Mouse (Mus musculus): ENCODE data around the gene Irak3. TPM values are rescaled to one million over a fixed set of nuclear protein-coding genes. Genes with fewer than 3 reads are reported as not detected.
A peak's percentile ranks its signal among the peaks of the same experiment; 100 is the strongest.

The Irak3 gene
- total and polyA plus RNA-seq, 2 experiments from 2014 or later, result 0.13 to 0.33 TPM

- H3K9ac ChIP-seq, result no peak overlapping the region
- no peaks in the 10 kb centered on the region for H3K27me3 ChIP-seq (ENCODE audit: insufficient read depth, low read length)
- no peak for DNase-seq
- no peak for TF ChIP-seq CTCF (IDR thresholded peaks at IDR 0.05; ENCODE audit: low read depth)
- no peak overlapping the region for H3K4me2 ChIP-seq (ENCODE audit: low read depth)
- H3K9me3 ChIP-seq (ENCODE audit: low read length), result no peaks in the 10 kb centered on the region
- H3K27ac ChIP-seq (ENCODE audit: low read depth, low read length), result no peak overlapping the region
- no peaks in the 10 kb centered on the region for H3K36me3 ChIP-seq (ENCODE audit: insufficient read depth)
- H3K4me3 ChIP-seq (ENCODE audit: low read depth, low read length), result no peak overlapping the region
- 79% methylated on average over 9 of the region's 9 CpGs for WGBS
- no peak for ATAC-seq
- H3K4me1 ChIP-seq (ENCODE audit: insufficient read depth), result no peaks in the 10 kb centered on the region
These were observed 41.4 kb downstream of the Irak3 start for GRCm38 (mm10) chr10:120160533-120160932.

- no peak for ATAC-seq
- TF ChIP-seq CTCF (IDR thresholded peaks at IDR 0.05; ENCODE audit: low read depth), result no peak
- WGBS, result 82% methylated on average over 2 of the region's 2 CpGs
- Histone ChIP-seq H3K9ac (no peak overlapping the region), H3K36me3 (ENCODE audit: insufficient read depth) (no peaks in the 10 kb centered on the region), H3K9me3 (ENCODE audit: low read length) (no peaks in the 10 kb centered on the region), H3K4me1 (ENCODE audit: insufficient read depth) (no peaks in the 10 kb centered on the region), H3K4me2 (ENCODE audit: low read depth) (no peak overlapping the region), H3K4me3 (ENCODE audit: low read depth, low read length) (no peak overlapping the region), H3K27ac (ENCODE audit: low read depth, low read length) (no peak overlapping the region), H3K27me3 (ENCODE audit: insufficient read depth, low read length) (no peaks in the 10 kb centered on the region)
- no peak for DNase-seq
These were observed 48.0 kb downstream of the Irak3 start for GRCm38 (mm10) chr10:120153911-120154310.

- no peak overlapping the region for H3K4me2 ChIP-seq (ENCODE audit: low read depth)
- H3K4me1 ChIP-seq (ENCODE audit: insufficient read depth), result no peaks in the 10 kb centered on the region
- no peak for ATAC-seq
- no peaks in the 10 kb centered on the region for H3K27me3 ChIP-seq (ENCODE audit: insufficient read depth, low read length)
- no peak for DNase-seq
- no peak overlapping the region for H3K4me3 ChIP-seq (ENCODE audit: low read depth, low read length)
- H3K36me3 ChIP-seq (ENCODE audit: insufficient read depth), result no peaks in the 10 kb centered on the region
- WGBS, result 95% methylated on average over 7 of the region's 7 CpGs
- no peak for TF ChIP-seq CTCF (IDR thresholded peaks at IDR 0.05; ENCODE audit: low read depth)
- no peak overlapping the region for H3K27ac ChIP-seq (ENCODE audit: low read depth, low read length)
- no peaks in the 10 kb centered on the region for H3K9me3 ChIP-seq (ENCODE audit: low read length)
- no peak overlapping the region for H3K9ac ChIP-seq
These were observed 50.3 kb downstream of the Irak3 start for GRCm38 (mm10) chr10:120151672-120152071.

- Histone ChIP-seq H3K4me3 (ENCODE audit: low read depth, low read length) (no peak overlapping the region), H3K27me3 (ENCODE audit: insufficient read depth, low read length) (no peaks in the 10 kb centered on the region; the same call in 1 of the 2 replicates), H3K9me3 (ENCODE audit: low read length) (peaks cover 8% of the 10 kb centered on the region), H3K4me1 (ENCODE audit: insufficient read depth) (no peaks in the 10 kb centered on the region), H3K36me3 (ENCODE audit: insufficient read depth) (no peaks in the 10 kb centered on the region), H3K9ac (no peak overlapping the region), H3K4me2 (ENCODE audit: low read depth) (no peak overlapping the region), H3K27ac (ENCODE audit: low read depth, low read length) (no peak overlapping the region)
- no peak for ATAC-seq
- DNase-seq, result no peak
- 63% methylated on average over 10 of the region's 10 CpGs for WGBS
- no peak for TF ChIP-seq CTCF (IDR thresholded peaks at IDR 0.05; ENCODE audit: low read depth)
These were observed 60.9 kb downstream of the Irak3 start for GRCm38 (mm10) chr10:120140916-120141516.

GRCm38 (mm10) chr10:120140193-120140592 is 61.7 kb downstream of the Irak3 start:
- peaks cover 8% of the 10 kb centered on the region for H3K9me3 ChIP-seq (ENCODE audit: low read length)
- no peak overlapping the region for H3K9ac ChIP-seq
- no peak overlapping the region for H3K27ac ChIP-seq (ENCODE audit: low read depth, low read length)
- no peak for DNase-seq
- H3K36me3 ChIP-seq (ENCODE audit: insufficient read depth), result no peaks in the 10 kb centered on the region
- H3K4me2 ChIP-seq (ENCODE audit: low read depth), result no peak overlapping the region
- 65% methylated on average over 4 of the region's 4 CpGs for WGBS
- no peak overlapping the region for H3K4me3 ChIP-seq (ENCODE audit: low read depth, low read length)
- TF ChIP-seq CTCF (IDR thresholded peaks at IDR 0.05; ENCODE audit: low read depth), result no peak
- H3K4me1 ChIP-seq (ENCODE audit: insufficient read depth), result no peaks in the 10 kb centered on the region
- no peak for ATAC-seq
- H3K27me3 ChIP-seq (ENCODE audit: insufficient read depth, low read length), result no peaks in the 10 kb centered on the region; the same call in 1 of the 2 replicates

GRCm38 (mm10) chr10:120136020-120136562 is 65.8 kb downstream of the Irak3 start:
- Histone ChIP-seq H3K9ac (no peak overlapping the region), H3K4me2 (ENCODE audit: low read depth) (no peak overlapping the region), H3K9me3 (ENCODE audit: low read length) (no peaks in the 10 kb centered on the region), H3K27me3 (ENCODE audit: insufficient read depth, low read length) (no peaks in the 10 kb centered on the region; the same call in 1 of the 2 replicates), H3K27ac (ENCODE audit: low read depth, low read length) (no peak overlapping the region), H3K4me3 (ENCODE audit: low read depth, low read length) (no peak overlapping the region), H3K4me1 (ENCODE audit: insufficient read depth) (no peaks in the 10 kb centered on the region), H3K36me3 (ENCODE audit: insufficient read depth) (no peaks in the 10 kb centered on the region)
- DNase-seq (no peak), ATAC-seq (no peak)
- WGBS, result 85% methylated on average over 12 of the region's 12 CpGs
- no peak for TF ChIP-seq CTCF (IDR thresholded peaks at IDR 0.05; ENCODE audit: low read depth)

GRCm38 (mm10) chr10:120133697-120134096 is 68.2 kb downstream of the Irak3 start:
- no peaks in the 10 kb centered on the region for H3K9me3 ChIP-seq (ENCODE audit: low read length)
- DNase-seq (no peak), ATAC-seq (peak; percentile 29; the same call in 1 of the 2 replicates)
- no peak overlapping the region for H3K4me3 ChIP-seq (ENCODE audit: low read depth, low read length)
- H3K36me3 ChIP-seq (ENCODE audit: insufficient read depth), result no peaks in the 10 kb centered on the region
- 32% methylated on average over 11 of the region's 11 CpGs for WGBS
- H3K27ac ChIP-seq (ENCODE audit: low read depth, low read length), result no peak overlapping the region
- TF ChIP-seq CTCF (IDR thresholded peaks at IDR 0.05; ENCODE audit: low read depth), result no peak
- no peak overlapping the region for H3K9ac ChIP-seq
- H3K4me2 ChIP-seq (ENCODE audit: low read depth), result no peak overlapping the region
- no peaks in the 10 kb centered on the region for H3K4me1 ChIP-seq (ENCODE audit: insufficient read depth)
- H3K27me3 ChIP-seq (ENCODE audit: insufficient read depth, low read length), result no peaks in the 10 kb centered on the region; the same call in 1 of the 2 replicates
